Mouse (Mus musculus) kidney, adult 2 months (tissue): ENCODE measurements around the gene Ccl24. TPM values are rescaled to one million over a fixed set of nuclear protein-coding genes. Genes with fewer than 3 reads are reported as not detected.

ENCODE experiments used
- DNase-seq: peaks from one replicate; pipeline ENCODE4 v3.0.0; 2021
- H3K27ac ChIP-seq: fragments of 200-500 bp; 2 replicates; pipeline ENCODE4 v1.5.1; 2012; ENCODE audit warnings: low read depth, low read length, control low read depth, inconsistent platforms; ENCODE audit not compliant: insufficient read depth
- H3K27me3 ChIP-seq: fragments of 200-500 bp; replicated peaks from 2 replicates; pipeline ENCODE4 v1.6.1; 2012; ENCODE audit warnings: mild to moderate bottlenecking, moderate library complexity, low read length, inconsistent platforms; ENCODE audit not compliant: control insufficient read depth, insufficient read depth
- H3K36me3 ChIP-seq: fragments of 200-500 bp; 2 replicates; pipeline ENCODE4 v1.6.1; 2012; ENCODE audit warnings: mild to moderate bottlenecking, moderate library complexity, low read length, inconsistent platforms; ENCODE audit not compliant: control insufficient read depth, insufficient read depth
- H3K4me1 ChIP-seq: fragments of 200-500 bp; 2 replicates; pipeline ENCODE4 v1.6.1; 2011; ENCODE audit warnings: low read length; ENCODE audit not compliant: control insufficient read depth, insufficient read depth
- H3K4me3 ChIP-seq: fragments of 200-500 bp; 2 replicates; pipeline ENCODE4 v1.5.1; 2011; ENCODE audit warnings: mild to moderate bottlenecking, low read depth, low read length, control low read depth; ENCODE audit not compliant: insufficient read depth
- CTCF ChIP-seq: fragments of 200-500 bp; conservative IDR thresholded peaks from 2 replicates; pipeline ENCODE4 v1.5.1; 2011; ENCODE audit warnings: low read depth, mild to moderate bottlenecking, control low read depth, low read length, moderate library complexity, mixed read lengths; ENCODE audit not compliant: insufficient read depth, insufficient read length
- POLR2A ChIP-seq: fragments of 200-500 bp; IDR thresholded peaks from one replicate; pipeline ENCODE4 v1.6.1; 2011; ENCODE audit warnings: low read depth, low read length, control low read depth
- WGBS: fragments of 180-500 bp; shearing (Covaris S2); methylation state at CpG from one replicate; pipeline ENCODE4 v1.1.7; 2018; 5-methylcytosine and 5-hydroxymethylcytosine counted together
- polyA plus RNA-seq: library from polyadenylated mRNA; depleted of rRNA; stranded (reverse); fragments of >200 nt; gene quantifications from 2 replicates; pipeline ENCODE4 v1.2.3, GENCODE M21; 2012

Ccl24 gene
- polyA plus RNA-seq, 1 experiment: 1.0 TPM

DNA sequence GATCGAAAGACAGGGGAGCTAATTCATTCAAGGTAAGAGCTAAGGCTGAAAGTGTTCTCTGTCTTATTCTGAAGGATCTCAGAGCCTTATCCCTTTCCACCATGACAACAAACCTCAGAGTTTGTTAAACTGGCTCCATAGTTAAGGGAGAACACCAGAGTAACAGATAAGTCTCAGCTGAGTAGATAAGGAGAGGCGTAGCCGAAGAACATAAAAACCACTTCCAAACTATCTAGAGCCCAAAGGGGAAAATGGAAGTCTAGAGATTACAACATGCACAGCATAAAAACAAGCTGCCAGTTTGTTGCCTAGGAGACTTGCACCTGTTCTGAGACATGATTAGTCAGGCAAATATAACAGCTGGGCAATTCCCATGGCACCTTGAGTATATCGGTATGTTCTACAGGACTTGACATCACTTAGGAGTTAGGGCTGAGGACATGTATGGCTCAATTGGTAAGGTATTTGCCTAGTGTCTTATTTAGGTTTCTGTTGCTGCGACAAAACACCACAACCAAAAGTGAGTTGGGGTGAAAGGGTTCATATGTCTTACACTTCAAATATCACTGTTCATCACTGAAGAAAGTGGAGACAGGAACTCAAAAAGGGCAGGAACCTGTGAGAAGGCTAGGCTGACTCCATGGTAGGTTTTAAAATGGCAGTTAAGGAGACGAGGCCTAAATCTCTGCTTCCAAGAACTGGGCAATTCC, 5.1 kb downstream of the Ccl24 start:
- H3K4me1 ChIP-seq: no peaks in the 10 kb centered on the region
- no peak overlapping the region for H3K27ac ChIP-seq
- no peaks in the 10 kb centered on the region for H3K27me3 ChIP-seq
- no peak for DNase-seq
- WGBS: 94% methylated on average over 6 of the region's 6 CpGs
- no peak overlapping the region for H3K4me3 ChIP-seq
- TF ChIP-seq POLR2A (no peak), CTCF (no peak)
- no peaks in the 10 kb centered on the region for H3K36me3 ChIP-seq

DNA sequence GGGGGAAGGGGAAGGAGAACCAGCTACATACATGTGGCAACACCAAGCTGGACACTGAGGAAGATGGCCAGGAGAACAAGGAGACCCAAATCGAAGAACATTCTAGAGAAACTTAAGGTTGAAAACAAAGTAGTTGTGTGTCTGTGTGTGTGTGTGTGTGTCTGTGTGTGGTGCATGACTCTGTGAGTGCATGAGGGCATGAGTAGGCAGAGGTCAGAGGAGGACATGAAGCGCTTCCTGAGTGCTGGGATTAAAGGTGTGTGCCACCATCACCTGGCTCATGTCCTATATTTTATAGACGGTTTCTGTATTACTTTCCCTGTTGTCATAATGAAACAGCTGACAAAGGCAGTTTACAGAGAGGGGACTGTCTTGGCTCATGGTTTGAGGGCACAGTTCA, 9.4 kb downstream of the Ccl24 start, which contains the start of gene Ccl26:
Ccl26 (minus strand) TSS at position 101 of the 400 bp plus-strand sequence.
- TF ChIP-seq POLR2A: no peak
- no peak for TF ChIP-seq CTCF
- no peaks in the 10 kb centered on the region for H3K36me3 ChIP-seq
- 78% methylated on average over 3 of the region's 3 CpGs for WGBS
- H3K4me3 ChIP-seq: no peak within 1 kb of the TSS
- DNase-seq: no peak
- H3K27ac ChIP-seq: no peak within 1 kb of the TSS
- H3K4me1 ChIP-seq: no peaks in the 10 kb centered on the region
- H3K27me3 ChIP-seq: no peaks in the 10 kb centered on the region

DNA sequence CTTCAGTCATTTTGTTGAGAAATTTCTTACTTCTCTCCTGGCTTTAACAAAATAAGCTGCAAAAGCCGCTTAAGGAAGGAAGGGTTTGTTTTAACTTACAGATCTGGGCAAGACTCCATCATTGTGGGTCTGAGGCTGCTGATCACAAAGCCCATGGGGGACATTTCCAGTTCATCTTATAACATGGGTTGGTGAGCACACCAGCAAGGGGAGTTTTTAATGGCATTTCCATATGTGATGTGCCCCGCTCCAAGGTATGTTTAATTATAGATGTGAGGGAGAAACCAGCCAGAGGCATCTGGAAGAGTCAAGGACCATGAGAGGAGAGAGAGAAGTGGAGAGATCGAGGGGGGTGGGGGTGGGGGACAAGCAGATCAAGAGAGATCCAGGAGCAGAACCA, 15.2 kb downstream of the Ccl24 start:
- Histone ChIP-seq H3K27ac (no peak overlapping the region), H3K27me3 (no peaks in the 10 kb centered on the region; the same call in 1 of the 2 replicates), H3K4me1 (no peaks in the 10 kb centered on the region), H3K36me3 (no peaks in the 10 kb centered on the region), H3K4me3 (no peak overlapping the region)
- TF ChIP-seq POLR2A (no peak), CTCF (no peak)
- no peak for DNase-seq
- 72% methylated on average over 3 of the region's 3 CpGs for WGBS

DNA sequence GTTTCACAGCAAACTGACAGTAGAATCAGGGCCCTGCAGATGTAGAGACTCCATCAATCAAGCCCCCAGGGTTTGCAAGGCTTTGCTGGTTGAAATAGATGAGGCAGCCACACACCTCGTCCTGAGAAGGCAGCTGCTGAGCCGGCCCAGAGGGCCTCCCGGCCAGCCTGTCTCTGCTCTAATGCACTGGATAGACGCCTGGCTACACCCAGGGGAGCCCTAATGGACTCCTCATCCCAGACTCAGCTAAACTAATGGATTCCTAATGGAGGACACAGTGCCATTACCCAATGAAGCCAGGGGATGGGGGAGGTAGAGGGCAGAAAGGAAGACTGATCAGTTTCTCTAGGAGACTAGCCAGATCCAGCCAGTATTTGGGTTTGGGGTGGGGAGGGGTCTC, 15.8 kb downstream of the Ccl24 start:
- TF ChIP-seq CTCF (no peak), POLR2A (no peak)
- H3K36me3 ChIP-seq: no peaks in the 10 kb centered on the region
- H3K4me3 ChIP-seq: no peak overlapping the region
- 34% methylated on average over 4 of the region's 4 CpGs for WGBS
- no peaks in the 10 kb centered on the region for H3K4me1 ChIP-seq
- no peak for DNase-seq
- H3K27ac ChIP-seq: no peak overlapping the region
- H3K27me3 ChIP-seq: no peaks in the 10 kb centered on the region; the same call in 1 of the 2 replicates

DNA sequence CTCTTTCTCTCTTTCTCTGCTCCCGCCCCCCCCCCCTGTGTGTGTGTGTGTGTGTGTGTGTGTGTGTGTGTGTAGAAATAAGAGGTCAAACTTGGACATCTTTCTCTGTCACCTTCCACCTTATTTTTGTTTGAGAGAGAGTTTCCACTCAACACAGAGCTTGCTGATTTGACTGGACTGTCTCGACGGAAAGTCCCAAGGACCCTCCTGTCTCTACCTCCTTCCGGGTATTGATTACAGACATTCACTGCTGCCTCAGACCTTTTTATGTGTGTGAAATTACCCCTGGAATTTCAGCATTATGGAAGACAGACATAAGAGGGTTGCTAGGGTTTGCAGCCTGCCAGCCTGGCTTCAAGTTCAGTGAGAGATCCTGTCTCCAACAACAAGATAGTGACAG, 16.6 kb downstream of the Ccl24 start:
- DNase-seq: no peak
- no peaks in the 10 kb centered on the region for H3K36me3 ChIP-seq
- H3K4me3 ChIP-seq: no peak overlapping the region
- H3K27me3 ChIP-seq: no peaks in the 10 kb centered on the region; the same call in 1 of the 2 replicates
- no peak for TF ChIP-seq CTCF
- TF ChIP-seq POLR2A: no peak
- WGBS: 79% methylated on average over 4 of the region's 4 CpGs
- H3K4me1 ChIP-seq: no peaks in the 10 kb centered on the region
- no peak overlapping the region for H3K27ac ChIP-seq

DNA sequence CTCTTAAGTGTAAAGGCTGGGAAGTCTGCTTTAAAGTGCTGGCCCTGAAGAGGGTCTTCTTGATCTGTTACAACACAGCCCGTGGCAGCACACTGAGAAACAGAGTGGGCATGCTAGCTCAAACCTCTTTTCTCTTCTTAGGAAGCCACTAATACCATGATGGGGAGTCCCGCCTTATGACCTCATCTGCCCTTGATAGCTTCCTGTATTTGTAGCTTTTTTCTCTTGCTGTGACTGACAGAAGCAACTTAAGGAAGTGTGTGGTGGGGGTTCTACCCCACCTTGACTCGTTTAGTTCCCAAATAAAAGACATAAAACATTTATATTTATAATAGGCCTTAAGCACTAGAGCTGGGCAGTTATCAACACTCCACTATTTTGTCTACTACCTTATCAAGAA, 21.3 kb downstream of the Ccl24 start:
- Histone ChIP-seq H3K4me1 (no peaks in the 10 kb centered on the region), H3K36me3 (no peaks in the 10 kb centered on the region), H3K4me3 (no peak overlapping the region), H3K27me3 (no peaks in the 10 kb centered on the region), H3K27ac (no peak overlapping the region)
- TF ChIP-seq POLR2A (no peak), CTCF (no peak)
- WGBS: 73% methylated on average over 3 of the region's 3 CpGs
- no peak for DNase-seq

DNA sequence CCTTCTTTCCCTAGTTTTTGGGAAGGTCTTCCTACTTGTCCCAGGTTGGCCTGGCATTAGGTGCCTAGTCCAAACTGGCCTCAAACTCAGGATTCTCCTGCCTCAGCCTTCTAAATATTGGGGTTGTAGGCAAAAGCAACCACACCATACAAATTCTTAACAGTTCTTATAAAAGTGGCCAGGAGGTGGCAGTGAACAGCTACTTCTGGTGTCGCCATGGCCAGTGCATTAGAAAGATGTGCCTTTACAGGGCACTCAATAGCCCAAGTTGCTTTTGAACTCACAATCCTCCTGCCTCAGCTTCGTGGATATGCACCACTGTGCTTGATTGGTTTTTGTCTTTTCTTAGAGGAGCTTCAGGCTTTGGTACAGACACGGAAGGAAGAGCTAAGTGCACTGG, 21.9 kb downstream of the Ccl24 start:
- no peaks in the 10 kb centered on the region for H3K27me3 ChIP-seq
- no peak overlapping the region for H3K27ac ChIP-seq
- no peaks in the 10 kb centered on the region for H3K36me3 ChIP-seq
- H3K4me3 ChIP-seq: no peak overlapping the region
- TF ChIP-seq POLR2A (no peak), CTCF (peak; percentile 53)
- peak; percentile 59 for DNase-seq
- 25% methylated on average over 3 of the region's 3 CpGs for WGBS
- H3K4me1 ChIP-seq: no peaks in the 10 kb centered on the region
